28 mouse cellular contexts compared by ENCODE assay signal in the genomic region with DNA sequence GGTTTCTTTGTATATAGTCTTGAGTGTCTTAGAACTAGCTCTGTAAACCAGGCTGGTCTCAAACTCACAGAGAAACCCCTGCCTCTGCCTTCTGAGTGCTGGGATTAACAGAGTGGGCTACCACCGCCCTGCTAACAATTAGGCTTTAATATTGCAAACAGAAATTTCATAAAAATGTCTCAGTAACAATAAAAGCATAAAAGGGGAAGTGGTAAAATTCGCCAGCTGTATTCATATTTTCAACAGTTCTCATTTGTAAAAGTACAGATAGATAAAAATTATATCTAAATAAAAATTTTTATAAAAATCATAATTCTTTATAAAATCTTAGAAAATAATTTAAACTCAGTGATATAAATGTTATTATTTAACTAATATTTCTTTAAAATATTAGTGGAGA.
"Had no signal": no experiment of that assay in that cellular context is flagged by ENCODE, and none has a peak within 500 bp of the region (broad histone marks: within the 10 kb centered on the region; RNA-seq: fewer than 3 reads in every experiment).

No protein-coding gene starts in this region.

- H3K4me3 ChIP-seq: heart, embryonic 10.5 days; heart, embryonic 12.5 days; heart, embryonic 13.5 days; heart, embryonic 15.5 days; hindbrain, embryonic 10.5 days; hindbrain, embryonic 12.5 days; hindbrain, embryonic 13.5 days; hindbrain, embryonic 15.5 days; intestine, embryonic 15.5 days; kidney, embryonic 15.5 days; left cerebral cortex, adult 2 months had no signal

- H3K27me3 ChIP-seq: heart, embryonic 12.5 days; heart, embryonic 13.5 days; heart, embryonic 15.5 days; hindbrain, embryonic 12.5 days; hindbrain, embryonic 13.5 days; hindbrain, embryonic 15.5 days; intestine, embryonic 15.5 days; kidney, embryonic 15.5 days had no signal

- H3K9me3 ChIP-seq: heart, embryonic 10.5 days; heart, embryonic 12.5 days; heart, embryonic 13.5 days; heart, embryonic 15.5 days; hindbrain, embryonic 10.5 days; hindbrain, embryonic 12.5 days; hindbrain, embryonic 13.5 days; hindbrain, embryonic 15.5 days; intestine, embryonic 15.5 days; kidney, embryonic 15.5 days had no signal

- H3K27ac ChIP-seq: heart, embryonic 10.5 days; heart, embryonic 13.5 days; heart, embryonic 15.5 days; hindbrain, embryonic 10.5 days; hindbrain, embryonic 12.5 days; hindbrain, embryonic 13.5 days; hindbrain, embryonic 14.5 days; hindbrain, embryonic 15.5 days; hindbrain, postnatal 0 days; intestine, embryonic 15.5 days; kidney, embryonic 15.5 days; kidney, postnatal 0 days; left cerebral cortex, adult 2 months had no signal

- H3K9ac ChIP-seq: heart, embryonic 12.5 days; heart, embryonic 13.5 days; heart, embryonic 15.5 days; hindbrain, embryonic 12.5 days; hindbrain, embryonic 13.5 days; hindbrain, embryonic 14.5 days; hindbrain, embryonic 15.5 days; intestine, embryonic 15.5 days; kidney, embryonic 15.5 days had no signal

- DNase-seq: heart, postnatal 14 days; heart, postnatal 36 days; heart, postnatal 4 days; kidney, adult 11 months; kidney, adult 18-20 months; kidney, adult 2 months; kidney, adult 8-10 months; kidney, adult 9 months; kidney, postnatal 10 days; kidney, postnatal 14 days; kidney, postnatal 25 days; kidney, postnatal 36 days; kidney, postnatal 4 days; layer of hippocampus, adult 9-11 months had no signal

- H3K4me1 ChIP-seq: hindbrain, embryonic 10.5 days; hindbrain, embryonic 12.5 days; hindbrain, embryonic 13.5 days; hindbrain, embryonic 15.5 days; intestine, embryonic 15.5 days; kidney, embryonic 15.5 days had no signal
